Mouse (Mus musculus) stomach, embryonic 16.5 days (tissue): ENCODE data around the gene Pacs2. TPM values are rescaled to one million over a fixed set of nuclear protein-coding genes. Genes with fewer than 3 reads are reported as not detected.

Experiments
- ATAC-seq: fragments of 200-750 bp; cut with Nextera tagmentation; 2 replicates; pipeline ENCODE4 v1.8.0; 2017; ENCODE audit warnings: moderate number of reproducible peaks, moderate TSS enrichment; ENCODE audit not compliant: insufficient read depth, low FRiP score
- H3K27ac ChIP-seq: fragments of 300-500 bp; sonication (generic); 2 replicates; pipeline ENCODE4 v1.5.1; 2014; ENCODE audit warnings: low read length
- H3K27me3 ChIP-seq: fragments of 300-500 bp; sonication (generic); 2 replicates; pipeline ENCODE4 v1.6.1; 2014; ENCODE audit warnings: low read length, control low read depth, mixed read lengths; ENCODE audit not compliant: control insufficient read depth, insufficient read depth
- H3K36me3 ChIP-seq: fragments of 300-500 bp; sonication (generic); 2 replicates; pipeline ENCODE4 v1.6.1; 2014; ENCODE audit warnings: low read length; ENCODE audit not compliant: control insufficient read depth, insufficient read depth
- H3K4me1 ChIP-seq: fragments of 300-500 bp; sonication (generic); 2 replicates; pipeline ENCODE4 v1.6.1; 2014; ENCODE audit warnings: low read length, control low read depth, mixed read lengths; ENCODE audit not compliant: control insufficient read depth, insufficient read depth
- H3K4me2 ChIP-seq: fragments of 300-500 bp; sonication (generic); 2 replicates; pipeline ENCODE4 v1.6.1; 2014; ENCODE audit warnings: low read depth, low read length, mixed read lengths
- H3K4me3 ChIP-seq: fragments of 300-500 bp; sonication (generic); replicated peaks from 2 replicates; pipeline ENCODE4 v1.5.1; 2014; ENCODE audit warnings: mild to moderate bottlenecking, low read length
- H3K9ac ChIP-seq: fragments of 300-500 bp; sonication (generic); 2 replicates; pipeline ENCODE4 v1.6.1; 2014; ENCODE audit warnings: low read length
- H3K9me3 ChIP-seq: fragments of 300-500 bp; sonication (generic); replicated peaks from 2 replicates; pipeline ENCODE4 v1.6.1; 2016; ENCODE audit warnings: low read length, control low read depth; ENCODE audit not compliant: control insufficient read depth
- WGBS: fragments of 180-500 bp; shearing (Covaris S2); extraction: QIAGEN DNeasy Blood & Tissue Kit; methylation state at CpG from one replicate; pipeline ENCODE4 v1.1.7; 2014; 5-methylcytosine and 5-hydroxymethylcytosine counted together
- polyA plus RNA-seq: library from polyadenylated mRNA; unstranded; fragments of >200 nt; fragmentation: Nextera tagmentation; extraction: Ambion mirVana; gene quantifications from 2 replicates; pipeline ENCODE4 v1.2.1, GENCODE M21; 2015

Gene Pacs2
- polyA plus RNA-seq, 1 experiment from 2014 or later = 11.2 TPM

- 60% methylated on average over 6 of the region's 6 CpGs for WGBS
- no peak overlapping the region for H3K4me3 ChIP-seq
- H3K27ac ChIP-seq = no peak overlapping the region
- H3K4me2 ChIP-seq = no peak overlapping the region
- no peaks in the 10 kb centered on the region for H3K27me3 ChIP-seq
- ATAC-seq = no peak
- no peaks in the 10 kb centered on the region for H3K9me3 ChIP-seq
- 0 out of 2 replicates have a peak, but pooled peaks cover 9% of the 10 kb centered on the region for H3K36me3 ChIP-seq
- H3K9ac ChIP-seq = no peak overlapping the region
- no peaks in the 10 kb centered on the region for H3K4me1 ChIP-seq
Measured at GRCm38 (mm10) chr12:112987877-112988276, 26.4 kb upstream of the Pacs2 start.

GRCm38 (mm10) chr12:112990706-112991405, 23.5 kb upstream of the Pacs2 start:
- H3K27me3 ChIP-seq = no peaks in the 10 kb centered on the region
- 75% methylated on average over 5 of the region's 5 CpGs for WGBS
- no peak for ATAC-seq
- no peak overlapping the region for H3K4me3 ChIP-seq
- 0 out of 2 replicates have a peak, but pooled peaks cover 9% of the 10 kb centered on the region for H3K36me3 ChIP-seq
- no peaks in the 10 kb centered on the region for H3K9me3 ChIP-seq
- H3K4me1 ChIP-seq = no peaks in the 10 kb centered on the region
- H3K27ac ChIP-seq = no peak overlapping the region
- no peak overlapping the region for H3K4me2 ChIP-seq
- no peak overlapping the region for H3K9ac ChIP-seq

- Histone ChIP-seq H3K4me1 (no peaks in the 10 kb centered on the region), H3K36me3 (0 out of 2 replicates have a peak, but pooled peaks cover 12% of the 10 kb centered on the region), H3K27ac (no peak overlapping the region), H3K9me3 (no peaks in the 10 kb centered on the region), H3K9ac (no peak overlapping the region), H3K4me3 (no peak overlapping the region), H3K27me3 (no peaks in the 10 kb centered on the region), H3K4me2 (no peak overlapping the region)
- WGBS = 80% methylated on average over 2 of the region's 2 CpGs
- ATAC-seq = no peak
Measured at GRCm38 (mm10) chr12:112991444-112991843, 22.9 kb upstream of the Pacs2 start.

GRCm38 (mm10) chr12:112994153-112994552, 20.2 kb upstream of the Pacs2 start:
- 65% methylated on average over 4 of the region's 4 CpGs for WGBS
- H3K4me2 ChIP-seq = no peak overlapping the region
- 0 out of 2 replicates have a peak, but pooled peaks cover 12% of the 10 kb centered on the region for H3K36me3 ChIP-seq
- H3K9ac ChIP-seq = no peak overlapping the region
- H3K4me3 ChIP-seq = no peak overlapping the region
- no peak for ATAC-seq
- H3K9me3 ChIP-seq = no peaks in the 10 kb centered on the region
- no peaks in the 10 kb centered on the region for H3K27me3 ChIP-seq
- H3K27ac ChIP-seq = no peak overlapping the region
- H3K4me1 ChIP-seq = peaks cover 7% of the 10 kb centered on the region

GRCm38 (mm10) chr12:112999569-113000293, 14.6 kb upstream of the Pacs2 start:
- Histone ChIP-seq H3K27me3 (no peaks in the 10 kb centered on the region), H3K27ac (peak overlapping the region; percentile 97), H3K9me3 (no peaks in the 10 kb centered on the region), H3K4me1 (peaks cover 16% of the 10 kb centered on the region), H3K4me2 (peak overlapping the region; percentile 88), H3K36me3 (0 out of 2 replicates have a peak, but pooled peaks cover 5% of the 10 kb centered on the region), H3K9ac (peak overlapping the region; percentile 97), H3K4me3 (peak overlapping the region; percentile 94)
- WGBS = under 1% methylated on average over 56 of the region's 56 CpGs
- no peak for ATAC-seq

- under 1% methylated on average over 96 of the region's 96 CpGs for WGBS
- peaks cover 16% of the 10 kb centered on the region for H3K4me1 ChIP-seq
- peak within 1 kb of the TSS; percentile 88 for H3K4me2 ChIP-seq
- H3K9ac ChIP-seq = peak within 1 kb of the TSS; percentile 97
- peak within 1 kb of the TSS; percentile 94 for H3K4me3 ChIP-seq
- 0 out of 2 replicates have a peak, but pooled peaks cover 5% of the 10 kb centered on the region for H3K36me3 ChIP-seq
- no peaks in the 10 kb centered on the region for H3K27me3 ChIP-seq
- no peaks in the 10 kb centered on the region for H3K9me3 ChIP-seq
- H3K27ac ChIP-seq = peak within 1 kb of the TSS; percentile 97
- peak; percentile 98 for ATAC-seq
Measured at GRCm38 (mm10) chr12:113000294-113001132, 13.8 kb upstream of the Pacs2 start, which contains the start of gene Brf1. Gene Brf1, minus strand, starts transcription at chr12:113000704.

GRCm38 (mm10) chr12:113001133-113001474, 13.2 kb upstream of the Pacs2 start:
- peak overlapping the region; percentile 90 for H3K27ac ChIP-seq
- no peaks in the 10 kb centered on the region for H3K27me3 ChIP-seq
- peak overlapping the region; percentile 57 for H3K4me2 ChIP-seq
- 0 out of 2 replicates have a peak, but pooled peaks cover 1% of the 10 kb centered on the region for H3K36me3 ChIP-seq
- ATAC-seq = no peak; the same call in 1 of the 2 replicates
- under 1% methylated on average over 5 of the region's 5 CpGs for WGBS
- H3K4me3 ChIP-seq = peak overlapping the region; percentile 48
- H3K9ac ChIP-seq = peak overlapping the region; percentile 66
- no peaks in the 10 kb centered on the region for H3K9me3 ChIP-seq
- peaks cover 16% of the 10 kb centered on the region for H3K4me1 ChIP-seq

GRCm38 (mm10) chr12:113002667-113003066, 11.6 kb upstream of the Pacs2 start:
- Histone ChIP-seq H3K36me3 (no peaks in the 10 kb centered on the region), H3K9me3 (no peaks in the 10 kb centered on the region), H3K27me3 (no peaks in the 10 kb centered on the region), H3K9ac (no peak overlapping the region), H3K4me2 (no peak overlapping the region), H3K4me1 (peaks cover 16% of the 10 kb centered on the region), H3K4me3 (no peak overlapping the region), H3K27ac (no peak overlapping the region)
- no peak for ATAC-seq
- WGBS = 45% methylated on average over 2 of the region's 2 CpGs
